Mouse (Mus musculus): ENCODE results near the gene Nlrp6. TPM values are rescaled to one million over a fixed set of nuclear protein-coding genes. Genes with fewer than 3 reads are reported as not detected.
A peak's percentile ranks its signal among the peaks of the same experiment; 100 is the strongest.

Gene Nlrp6
- polyA plus RNA-seq, 1 experiment from 2014 or later: 1.2 TPM

GRCm38 (mm10) chr7:140942341-140942740, 21.6 kb downstream of the Nlrp6 start:
- Histone ChIP-seq H3K4me2 (peak overlapping the region; percentile 71), H3K4me3 (replicated peaks) (peak overlapping the region; percentile 62), H3K36me3 (peaks cover 28% of the 10 kb centered on the region), H3K9me3 (replicated peaks) (no peaks in the 10 kb centered on the region), H3K27me3 (0 out of 2 replicates have a peak, but pooled peaks cover 4% of the 10 kb centered on the region), H3K27ac (peak overlapping the region; percentile 95), H3K4me1 (peaks cover 34% of the 10 kb centered on the region), H3K9ac (peak overlapping the region; percentile 70)
- no peak for ATAC-seq (replicated peaks; ENCODE audit: low FRiP score)
- WGBS: 45% methylated on average over 9 of the region's 9 CpGs

DNA sequence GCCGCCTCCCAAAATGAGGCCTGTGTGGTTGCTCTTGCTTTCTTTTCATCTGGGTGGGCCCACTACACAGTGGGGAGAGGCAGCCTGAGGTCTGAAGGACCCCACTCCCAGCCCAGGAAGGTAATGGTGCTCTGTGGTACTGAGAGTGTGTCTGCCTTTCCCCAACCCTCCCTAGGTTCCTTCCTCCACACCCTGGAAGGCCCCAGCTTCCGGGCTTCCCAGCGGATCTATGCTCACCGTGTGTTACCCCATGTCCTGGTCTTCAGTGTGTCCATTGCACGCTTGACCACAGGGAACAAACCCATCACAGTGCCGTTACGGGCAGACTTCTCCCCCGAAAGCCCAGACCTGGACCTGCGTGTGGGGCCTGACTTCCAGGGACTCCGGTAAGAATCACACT, 22.1 kb downstream of the Nlrp6 start:
- Histone ChIP-seq H3K4me2 (0 out of 2 replicates have a peak overlapping the region, but pooled peaks have one; percentile 71), H3K27me3 (0 out of 2 replicates have a peak, but pooled peaks cover 2% of the 10 kb centered on the region), H3K9ac (peak overlapping the region; percentile 70), H3K9me3 (replicated peaks) (no peaks in the 10 kb centered on the region), H3K36me3 (peaks cover 33% of the 10 kb centered on the region), H3K4me3 (replicated peaks) (0 out of 2 replicates have a peak overlapping the region, but pooled peaks have one; percentile 62), H3K4me1 (peaks cover 34% of the 10 kb centered on the region), H3K27ac (peak overlapping the region; percentile 95; the same call in 1 of the 2 replicates)
- ATAC-seq (replicated peaks; ENCODE audit: low FRiP score): no peak
- WGBS: 90% methylated on average over 10 of the region's 10 CpGs

DNA sequence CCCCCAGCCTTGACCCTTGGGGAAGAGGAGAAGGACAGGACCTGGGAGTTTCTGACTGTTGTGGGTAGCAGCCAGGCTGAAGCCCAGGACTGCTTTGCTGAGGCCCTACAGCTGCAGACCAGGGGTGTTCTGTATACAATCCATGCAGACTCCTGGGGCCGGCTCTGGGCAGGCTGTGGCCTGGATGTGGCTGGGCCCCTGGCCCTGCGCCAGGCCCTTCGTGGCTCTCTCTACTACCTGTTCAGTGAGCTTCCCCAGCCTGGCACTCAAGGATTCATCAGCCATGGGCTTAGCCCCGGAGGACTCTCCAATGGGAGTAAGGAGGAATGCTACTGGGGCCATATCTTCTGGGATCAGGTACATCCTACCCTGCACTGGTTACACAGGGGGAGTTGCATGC, 22.7 kb downstream of the Nlrp6 start:
- Histone ChIP-seq H3K4me3 (replicated peaks) (no peak overlapping the region), H3K4me2 (no peak overlapping the region), H3K27me3 (no peaks in the 10 kb centered on the region), H3K4me1 (peaks cover 34% of the 10 kb centered on the region), H3K9ac (no peak overlapping the region), H3K36me3 (peaks cover 39% of the 10 kb centered on the region), H3K9me3 (replicated peaks) (no peaks in the 10 kb centered on the region), H3K27ac (no peak overlapping the region)
- no peak for ATAC-seq (replicated peaks; ENCODE audit: low FRiP score)
- 77% methylated on average over 4 of the region's 4 CpGs for WGBS

- Histone ChIP-seq H3K27ac (no peak overlapping the region), H3K9me3 (replicated peaks) (no peaks in the 10 kb centered on the region), H3K4me2 (no peak overlapping the region), H3K4me1 (peaks cover 31% of the 10 kb centered on the region), H3K27me3 (no peaks in the 10 kb centered on the region), H3K9ac (no peak overlapping the region), H3K4me3 (replicated peaks) (no peak overlapping the region), H3K36me3 (peaks cover 47% of the 10 kb centered on the region)
- 88% methylated on average over 7 of the region's 7 CpGs for WGBS
- ATAC-seq (replicated peaks; ENCODE audit: low FRiP score): no peak
These were observed 23.5 kb downstream of the Nlrp6 start for GRCm38 (mm10) chr7:140944236-140944635.

DNA sequence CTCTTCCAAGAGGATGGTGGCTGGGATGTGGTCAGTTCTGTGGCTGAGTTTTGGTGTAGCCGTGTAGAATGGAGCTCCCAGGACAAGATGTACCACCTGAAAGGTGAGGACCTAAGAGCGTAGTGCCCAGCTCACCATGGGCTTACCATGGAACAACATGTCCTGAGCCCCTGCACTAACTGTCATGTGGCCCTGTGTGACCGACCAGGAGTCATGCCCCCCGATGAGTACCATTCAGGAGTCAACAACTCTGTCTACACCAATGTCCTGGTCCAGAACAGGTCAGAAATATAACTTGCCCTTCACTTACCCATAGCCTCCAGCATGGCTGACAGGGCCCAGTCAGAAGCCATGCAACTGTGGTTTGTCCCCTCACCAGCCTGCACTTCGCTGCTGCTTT, 24.5 kb downstream of the Nlrp6 start:
- no peak for ATAC-seq (replicated peaks; ENCODE audit: low FRiP score)
- WGBS: 91% methylated on average over 5 of the region's 5 CpGs

GRCm38 (mm10) chr7:140946311-140946710, 25.6 kb downstream of the Nlrp6 start:
- H3K9ac ChIP-seq: no peak overlapping the region
- 91% methylated on average over 10 of the region's 10 CpGs for WGBS
- ATAC-seq (replicated peaks; ENCODE audit: low FRiP score): no peak
- peaks cover 28% of the 10 kb centered on the region for H3K4me1 ChIP-seq
- no peak overlapping the region for H3K27ac ChIP-seq
- H3K9me3 ChIP-seq (replicated peaks): no peaks in the 10 kb centered on the region
- no peak overlapping the region for H3K4me3 ChIP-seq (replicated peaks)
- no peak overlapping the region for H3K4me2 ChIP-seq
- no peaks in the 10 kb centered on the region for H3K27me3 ChIP-seq
- peaks cover 55% of the 10 kb centered on the region for H3K36me3 ChIP-seq

More for the DNA sequence above, 24.5 kb downstream of the Nlrp6 start:
- H3K27ac ChIP-seq: no peak overlapping the region
- no peaks in the 10 kb centered on the region for H3K27me3 ChIP-seq
- peaks cover 26% of the 10 kb centered on the region for H3K4me1 ChIP-seq
- no peaks in the 10 kb centered on the region for H3K9me3 ChIP-seq (replicated peaks)
- no peak overlapping the region for H3K9ac ChIP-seq
- H3K4me3 ChIP-seq (replicated peaks): no peak overlapping the region
- H3K36me3 ChIP-seq: peaks cover 55% of the 10 kb centered on the region
- no peak overlapping the region for H3K4me2 ChIP-seq

- H3K36me3 ChIP-seq: peaks cover 55% of the 10 kb centered on the region
These were observed 26.3 kb downstream of the Nlrp6 start for GRCm38 (mm10) chr7:140946980-140947379.

GRCm38 (mm10) chr7:140948161-140948560, 27.5 kb downstream of the Nlrp6 start:
- Histone ChIP-seq H3K36me3 (peaks cover 63% of the 10 kb centered on the region), H3K9ac (no peak overlapping the region)

More at GRCm38 (mm10) chr7:140946980-140947379, 26.3 kb downstream of the Nlrp6 start:
- WGBS: 54% methylated on average over 7 of the region's 7 CpGs
- ATAC-seq (replicated peaks; ENCODE audit: low FRiP score): no peak
- Histone ChIP-seq H3K4me2 (no peak overlapping the region), H3K9ac (peak overlapping the region; percentile 3; the same call in 1 of the 2 replicates), H3K27ac (0 out of 2 replicates have a peak overlapping the region, but pooled peaks have one; percentile 42), H3K4me1 (peaks cover 33% of the 10 kb centered on the region), H3K9me3 (replicated peaks) (no peaks in the 10 kb centered on the region), H3K4me3 (replicated peaks) (no peak overlapping the region), H3K27me3 (no peaks in the 10 kb centered on the region)

DNA sequence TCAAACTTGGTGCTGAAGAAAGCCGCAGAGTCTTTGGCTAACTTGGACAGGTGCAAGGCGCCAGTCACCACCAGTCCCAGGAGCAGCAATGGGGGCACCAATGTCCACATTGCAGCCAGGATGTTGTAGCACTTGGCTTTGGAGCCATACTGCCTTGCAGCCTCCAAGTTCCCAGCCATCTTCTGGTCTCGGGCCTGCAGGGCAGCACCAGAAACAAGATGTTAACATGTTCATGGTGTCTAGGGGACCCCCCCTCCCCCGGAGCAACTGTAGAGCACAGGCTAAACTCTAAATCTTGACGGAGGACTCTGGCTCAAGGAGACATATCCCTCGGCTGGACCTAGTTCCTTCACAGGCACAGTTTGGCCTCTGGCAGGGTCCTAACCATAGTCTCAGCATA, 28.6 kb downstream of the Nlrp6 start:
- no peak overlapping the region for H3K27ac ChIP-seq
- H3K4me1 ChIP-seq: peaks cover 45% of the 10 kb centered on the region
- peaks cover 65% of the 10 kb centered on the region for H3K36me3 ChIP-seq
- H3K9ac ChIP-seq: no peak overlapping the region
- ATAC-seq (replicated peaks; ENCODE audit: low FRiP score): no peak
- no peaks in the 10 kb centered on the region for H3K27me3 ChIP-seq
- no peak overlapping the region for H3K4me2 ChIP-seq
- WGBS: 87% methylated on average over 6 of the region's 6 CpGs
- no peaks in the 10 kb centered on the region for H3K9me3 ChIP-seq (replicated peaks)
- H3K4me3 ChIP-seq (replicated peaks): no peak overlapping the region

More at GRCm38 (mm10) chr7:140948161-140948560, 27.5 kb downstream of the Nlrp6 start:
- no peaks in the 10 kb centered on the region for H3K27me3 ChIP-seq
- WGBS: 86% methylated on average over 8 of the region's 8 CpGs
- no peak for ATAC-seq (replicated peaks; ENCODE audit: low FRiP score)
- H3K4me3 ChIP-seq (replicated peaks): no peak overlapping the region
- no peaks in the 10 kb centered on the region for H3K9me3 ChIP-seq (replicated peaks)
- no peak overlapping the region for H3K27ac ChIP-seq
- H3K4me2 ChIP-seq: no peak overlapping the region
- H3K4me1 ChIP-seq: peaks cover 34% of the 10 kb centered on the region

GRCm38 (mm10) chr7:140949824-140950530, 29.3 kb downstream of the Nlrp6 start, which contains the start of gene Ifitm5:
Gene Ifitm5 (minus strand): TSS chr7:140950291.
- ATAC-seq (replicated peaks; ENCODE audit: low FRiP score): no peak
- H3K9me3 ChIP-seq (replicated peaks): no peaks in the 10 kb centered on the region
- peak within 1 kb of the TSS; percentile 78; the same call in 1 of the 2 replicates for H3K27ac ChIP-seq
- WGBS: 50% methylated on average over 16 of the region's 16 CpGs
- H3K4me3 ChIP-seq (replicated peaks): no peak within 1 kb of the TSS
- peaks cover 60% of the 10 kb centered on the region for H3K36me3 ChIP-seq
- H3K4me1 ChIP-seq: peaks cover 51% of the 10 kb centered on the region
- H3K4me2 ChIP-seq: peak within 1 kb of the TSS; percentile 29; the same call in 1 of the 2 replicates
- no peak within 1 kb of the TSS for H3K9ac ChIP-seq
- H3K27me3 ChIP-seq: no peaks in the 10 kb centered on the region

GRCm38 (mm10) chr7:140951051-140951450, 30.3 kb downstream of the Nlrp6 start:
- Histone ChIP-seq H3K4me1 (peaks cover 59% of the 10 kb centered on the region), H3K27ac (peak overlapping the region; percentile 78; the same call in 1 of the 2 replicates), H3K27me3 (no peaks in the 10 kb centered on the region), H3K36me3 (peaks cover 49% of the 10 kb centered on the region), H3K4me2 (peak overlapping the region; percentile 29; the same call in 1 of the 2 replicates), H3K9me3 (replicated peaks) (no peaks in the 10 kb centered on the region), H3K4me3 (replicated peaks) (no peak overlapping the region), H3K9ac (no peak overlapping the region)
- WGBS: 20% methylated on average over 8 of the region's 8 CpGs
- ATAC-seq (replicated peaks; ENCODE audit: low FRiP score): no peak

DNA sequence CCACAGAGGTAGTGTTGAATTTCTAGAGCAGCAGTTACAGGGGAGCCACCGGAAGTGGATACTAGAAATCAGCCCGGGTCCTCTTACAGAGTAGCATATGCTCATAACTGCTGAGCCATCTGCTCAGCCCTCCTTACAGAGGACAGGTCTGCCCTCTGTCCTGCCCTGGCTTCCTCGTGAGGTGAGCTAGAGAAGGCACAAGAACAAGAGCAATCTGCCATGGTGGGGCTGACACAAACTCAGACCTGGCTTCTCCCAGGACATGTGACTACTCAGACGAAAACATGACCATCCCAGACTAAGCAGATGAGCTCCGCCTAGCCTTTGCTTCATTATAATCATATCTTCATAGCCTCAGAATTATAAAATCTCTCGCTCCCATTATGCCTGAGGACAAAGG, 31.1 kb downstream of the Nlrp6 start:
- Histone ChIP-seq H3K4me3 (replicated peaks) (no peak overlapping the region), H3K36me3 (peaks cover 42% of the 10 kb centered on the region), H3K27me3 (no peaks in the 10 kb centered on the region), H3K27ac (peak overlapping the region; percentile 78; the same call in 1 of the 2 replicates), H3K9ac (no peak overlapping the region), H3K4me2 (no peak overlapping the region), H3K9me3 (replicated peaks) (no peaks in the 10 kb centered on the region), H3K4me1 (peaks cover 65% of the 10 kb centered on the region)
- 62% methylated on average over 6 of the region's 6 CpGs for WGBS
- ATAC-seq (replicated peaks; ENCODE audit: low FRiP score): no peak
